Mouse (Mus musculus) E14TG2a.4 (cell line): ENCODE results near the gene Rpl35a.
"Not testable (repeated sequence)": the region's sequence is repeated elsewhere in the genome, so short reads cannot be mapped to it uniquely, and the experiment has no call there.

ENCODE experiments used
- H3K27me3 ChIP-seq: 2 replicates; pipeline ENCODE4 v1.6.1; 2014; ENCODE audit warnings: low read length, control low read depth; ENCODE audit not compliant: insufficient read depth
- H3K36me3 ChIP-seq: 2 replicates; pipeline ENCODE4 v1.6.1; 2014; ENCODE audit warnings: low read length, control low read depth; ENCODE audit not compliant: insufficient read depth
- H3K4me1 ChIP-seq: replicated peaks from 2 replicates; pipeline ENCODE4 v1.6.1; 2014; ENCODE audit warnings: low read depth, low read length, control low read depth
- H3K4me3 ChIP-seq: replicated peaks from 2 replicates; pipeline ENCODE4 v1.5.1; 2014; ENCODE audit warnings: mild to moderate bottlenecking, low read length
- H3K9me3 ChIP-seq: 2 replicates; pipeline ENCODE4 v1.6.1; 2014; ENCODE audit warnings: low read length, control low read depth
- CTCF ChIP-seq: conservative IDR thresholded peaks from 2 replicates; pipeline ENCODE4 v1.5.1; 2014; ENCODE audit warnings: low read length
- NANOG ChIP-seq: IDR thresholded peaks from 2 replicates; pipeline ENCODE4 v1.6.1; 2014; ENCODE audit warnings: borderline replicate concordance, low read length, mixed read lengths
- POU5F1 ChIP-seq: IDR thresholded peaks from 2 replicates; pipeline ENCODE4 v1.6.1; 2014; ENCODE audit warnings: low read length, borderline replicate concordance

The Rpl35a gene

DNA sequence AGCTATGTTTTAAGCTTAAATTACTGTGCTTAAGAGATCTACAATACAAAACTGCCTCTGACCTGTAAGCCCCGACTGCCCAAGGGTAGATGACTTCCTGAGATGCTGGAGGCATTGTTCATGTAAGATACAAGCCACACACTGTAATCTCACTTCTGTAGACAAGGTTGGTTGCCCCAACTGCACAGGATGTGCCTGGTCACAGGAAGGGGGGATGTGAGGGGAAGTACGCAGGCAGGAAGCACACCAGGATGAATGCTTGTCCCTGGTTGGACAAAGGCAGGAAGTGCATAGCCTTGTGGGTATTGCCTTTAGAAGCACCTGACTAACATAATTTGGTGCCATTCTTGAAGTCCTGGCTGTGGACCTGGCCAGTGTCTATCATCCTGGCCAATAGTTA, 13.0 kb upstream of the Rpl35a start:
- Histone ChIP-seq H3K4me1 (peaks cover 17% of the 10 kb centered on the region), H3K9me3 (no peaks in the 10 kb centered on the region), H3K27me3 (no peaks in the 10 kb centered on the region), H3K4me3 (peak overlapping the region; percentile 50), H3K36me3 (peaks cover 26% of the 10 kb centered on the region)
- TF ChIP-seq CTCF (no peak), NANOG (no peak), POU5F1 (no peak)

DNA sequence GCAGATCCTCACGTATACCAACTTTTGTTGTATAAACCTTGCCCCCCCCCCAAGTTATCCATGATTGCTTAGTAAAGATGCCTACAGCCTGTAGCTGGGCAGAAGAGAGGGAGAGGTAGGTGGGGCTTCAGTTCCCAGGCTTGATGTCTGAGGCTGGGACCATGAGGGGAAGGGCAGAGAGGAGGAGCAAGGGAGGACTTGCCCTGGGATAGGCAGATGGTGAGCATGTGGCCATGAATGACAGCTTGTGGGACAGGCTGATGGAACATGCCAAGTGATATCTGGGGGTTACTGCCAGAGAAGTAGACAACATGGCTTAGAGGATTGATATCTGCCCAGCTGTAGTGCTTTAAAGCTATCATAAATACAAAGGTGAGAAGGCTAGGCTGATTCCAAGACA, 8.2 kb upstream of the Rpl35a start:
- Histone ChIP-seq H3K27me3 (no peaks in the 10 kb centered on the region), H3K4me3 (no peak overlapping the region), H3K9me3 (no peaks in the 10 kb centered on the region), H3K36me3 (peaks cover 7% of the 10 kb centered on the region; the same call in 1 of the 2 replicates), H3K4me1 (peaks cover 24% of the 10 kb centered on the region)
- no peak for TF ChIP-seq POU5F1
- no peak for TF ChIP-seq CTCF
- TF ChIP-seq NANOG, result no peak

DNA sequence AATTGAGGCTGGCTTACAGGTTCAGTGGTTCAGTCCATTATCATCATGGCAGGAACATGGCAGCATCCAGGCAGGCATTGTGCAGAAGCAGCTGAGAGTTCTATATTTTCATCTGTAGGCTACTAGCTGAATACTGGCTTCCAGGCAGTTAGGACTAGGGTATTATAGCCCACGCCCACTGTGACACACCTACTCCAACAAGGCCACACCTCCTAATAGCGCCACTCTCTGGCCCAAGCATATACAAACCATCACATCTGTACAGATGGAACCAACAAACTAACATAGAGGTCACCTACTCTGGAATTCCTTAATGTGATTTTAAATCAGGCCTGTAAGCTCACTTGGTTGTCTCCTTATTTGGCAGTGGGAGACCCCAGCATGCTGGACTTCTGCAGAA, 7.6 kb upstream of the Rpl35a start:
- Histone ChIP-seq H3K27me3 (no peaks in the 10 kb centered on the region), H3K4me3 (no peak overlapping the region), H3K4me1 (peaks cover 23% of the 10 kb centered on the region), H3K36me3 (peaks cover 7% of the 10 kb centered on the region; the same call in 1 of the 2 replicates), H3K9me3 (no peaks in the 10 kb centered on the region)
- TF ChIP-seq POU5F1, result no peak
- TF ChIP-seq CTCF, result no peak
- TF ChIP-seq NANOG, result no peak

GRCm38 (mm10) chr16:33049809-33050208, 6.4 kb upstream of the Rpl35a start:
- TF ChIP-seq CTCF (no peak), NANOG (no peak), POU5F1 (no peak)
- Histone ChIP-seq H3K27me3 (no peaks in the 10 kb centered on the region), H3K4me3 (peak overlapping the region; percentile 48), H3K9me3 (no peaks in the 10 kb centered on the region), H3K4me1 (peaks cover 23% of the 10 kb centered on the region), H3K36me3 (peaks cover 7% of the 10 kb centered on the region; the same call in 1 of the 2 replicates)

GRCm38 (mm10) chr16:33053141-33053540, 3.1 kb upstream of the Rpl35a start:
- Histone ChIP-seq H3K27me3 (no peaks in the 10 kb centered on the region), H3K4me1 (peaks cover 27% of the 10 kb centered on the region), H3K36me3 (peaks cover 21% of the 10 kb centered on the region), H3K9me3 (no peaks in the 10 kb centered on the region), H3K4me3 (no peak overlapping the region)
- TF ChIP-seq CTCF (no peak), POU5F1 (no peak), NANOG (no peak)

GRCm38 (mm10) chr16:33054927-33055326, 1.3 kb upstream of the Rpl35a start:
- H3K4me1 ChIP-seq, result peaks cover 31% of the 10 kb centered on the region
- not testable (repeated sequence) for H3K4me3 ChIP-seq, H3K9me3 ChIP-seq, H3K27me3 ChIP-seq
- peaks cover 32% of the 10 kb centered on the region for H3K36me3 ChIP-seq

GRCm38 (mm10) chr16:33055655-33056054, 598 bp upstream of the Rpl35a start:
- Histone ChIP-seq H3K36me3 (peaks cover 39% of the 10 kb centered on the region), H3K9me3 (no peaks in the 10 kb centered on the region), H3K4me3 (peak overlapping the region; percentile 99), H3K27me3 (no peaks in the 10 kb centered on the region), H3K4me1 (peaks cover 38% of the 10 kb centered on the region)
- no peak for TF ChIP-seq POU5F1
- TF ChIP-seq CTCF, result no peak
- TF ChIP-seq NANOG, result no peak

DNA sequence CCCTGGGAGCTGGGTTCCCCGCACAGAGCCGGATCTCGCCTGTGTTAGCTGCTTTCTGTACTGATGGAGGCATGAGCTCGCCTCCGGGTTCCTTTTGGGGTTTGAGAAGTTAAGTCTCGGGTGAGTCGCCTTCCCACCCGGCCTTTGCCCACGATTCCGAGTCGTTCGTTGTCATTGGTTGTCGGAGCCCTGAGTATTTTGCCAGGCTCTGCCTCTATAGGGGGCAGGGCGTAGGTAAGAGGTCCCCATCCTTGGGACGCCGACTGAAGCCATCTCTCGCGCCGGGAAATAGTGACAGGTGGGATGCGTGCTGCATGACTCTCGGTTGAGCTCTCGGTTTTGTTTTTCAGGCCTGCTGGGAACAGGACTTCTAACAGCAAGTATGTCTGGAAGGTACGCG, 533 bp downstream of the Rpl35a start:
- H3K36me3 ChIP-seq, result peaks cover 42% of the 10 kb centered on the region
- H3K4me3 ChIP-seq, result peak overlapping the region; percentile 99
- H3K9me3 ChIP-seq, result no peaks in the 10 kb centered on the region
- no peaks in the 10 kb centered on the region for H3K27me3 ChIP-seq
- H3K4me1 ChIP-seq, result peaks cover 47% of the 10 kb centered on the region
- TF ChIP-seq POU5F1, result no peak
- TF ChIP-seq CTCF, result no peak
- TF ChIP-seq NANOG, result no peak

DNA sequence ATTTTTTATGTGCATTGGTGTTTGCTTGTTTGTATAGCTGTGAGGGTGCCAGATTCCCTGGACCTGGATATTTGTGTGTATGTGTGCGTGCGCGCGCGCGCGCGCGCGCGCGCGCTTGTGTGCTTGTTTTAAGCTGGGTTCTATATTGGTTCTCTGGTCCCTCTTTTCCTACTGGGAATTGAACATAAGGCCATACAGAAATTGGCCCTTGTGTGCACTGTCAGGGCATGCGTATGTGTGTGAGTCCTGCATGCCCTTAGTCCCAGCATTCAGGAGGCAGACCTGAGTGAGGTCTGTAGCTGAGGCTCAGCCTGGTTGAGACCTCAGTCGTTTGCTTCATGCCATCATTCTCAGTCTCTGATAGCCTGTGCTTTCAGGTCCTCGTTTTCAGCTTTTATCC, 1.8 kb downstream of the Rpl35a start:
- TF ChIP-seq POU5F1 (no peak), CTCF (no peak), NANOG (no peak)
- Histone ChIP-seq H3K4me1 (peaks cover 49% of the 10 kb centered on the region), H3K27me3 (no peaks in the 10 kb centered on the region), H3K9me3 (no peaks in the 10 kb centered on the region), H3K4me3 (peak overlapping the region; percentile 99), H3K36me3 (peaks cover 42% of the 10 kb centered on the region)

GRCm38 (mm10) chr16:33058656-33059055, 2.4 kb downstream of the Rpl35a start:
- not testable (repeated sequence) for H3K9me3 ChIP-seq, H3K27me3 ChIP-seq
- Histone ChIP-seq H3K4me3 (peak overlapping the region; percentile 99), H3K36me3 (peaks cover 42% of the 10 kb centered on the region), H3K4me1 (peaks cover 53% of the 10 kb centered on the region)
